Mouse (Mus musculus): ENCODE results near the gene Atf2. TPM values are rescaled to one million over a fixed set of nuclear protein-coding genes. Genes with fewer than 3 reads are reported as not detected.
A peak's percentile ranks its signal among the peaks of the same experiment; 100 is the strongest.

Atf2 gene
- 17.1 and 22.0 TPM in 2 replicates for polyA plus RNA-seq (2012; rRNA removed)

DNA sequence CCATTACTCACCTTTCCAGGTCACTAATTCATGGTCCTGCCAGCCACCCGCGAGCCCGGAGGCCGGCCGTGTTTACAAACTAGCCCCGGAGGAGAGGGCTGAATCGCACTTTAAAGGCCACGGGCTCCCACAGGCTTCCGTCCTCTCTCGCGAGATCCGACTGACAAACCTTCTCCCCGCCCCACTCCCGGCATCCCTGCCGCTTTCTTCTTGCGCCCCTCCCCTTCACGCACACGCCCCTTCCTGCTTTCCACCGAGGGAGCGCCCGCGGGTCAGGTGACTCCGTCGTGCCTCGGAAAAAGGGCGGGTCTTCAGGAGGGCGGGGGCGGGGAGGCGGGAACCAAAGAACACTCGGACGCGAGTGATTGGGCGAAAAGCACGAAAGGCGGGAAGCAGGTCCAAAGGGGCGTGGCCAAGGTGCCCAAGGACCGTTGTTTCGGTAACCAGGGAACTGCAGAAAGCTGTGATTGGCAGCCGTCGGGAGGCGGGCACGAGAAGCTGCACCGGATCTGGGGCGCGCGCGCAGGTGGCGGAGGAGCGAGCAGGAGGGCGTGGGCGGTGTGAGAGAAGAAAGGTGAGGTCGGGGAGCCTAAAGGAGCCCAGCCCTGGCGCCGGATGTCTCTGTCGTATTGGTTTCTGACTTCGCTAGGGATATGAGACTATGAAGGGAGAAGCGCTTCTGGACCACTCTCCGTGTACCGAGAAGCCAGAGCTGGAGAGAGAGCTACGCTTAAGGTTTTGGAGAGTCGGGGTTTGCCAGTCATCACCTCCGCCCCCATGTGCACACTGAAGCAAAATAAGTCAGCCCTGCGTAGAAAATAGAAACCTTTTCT lies at the start of gene Atf2:
Gene Atf2, minus strand, starts transcription at position 176 of the 833 bp plus-strand sequence.
- Histone ChIP-seq H3K27me3 (replicated peaks; ENCODE audit: control insufficient read depth, insufficient read depth, low read length) (no peaks in the 10 kb centered on the region), H3K4me1 (ENCODE audit: control insufficient read depth, insufficient read depth, low read length) (no peaks in the 10 kb centered on the region; the same call in 1 of the 2 replicates), H3K36me3 (ENCODE audit: control insufficient read depth, insufficient read depth, low read length) (no peaks in the 10 kb centered on the region), H3K27ac (ENCODE audit: insufficient read depth, low read depth, low read length) (peak within 1 kb of the TSS; percentile 88), H3K4me3 (ENCODE audit: insufficient read depth, low read depth, low read length) (peak within 1 kb of the TSS; percentile 98)
- peak; percentile 76 for TF ChIP-seq POLR2A (IDR thresholded peaks at IDR 0.05; ENCODE audit: low read depth, low read length)
- no peak for TF ChIP-seq CTCF (conservative IDR thresholded peaks at IDR 0.05; ENCODE audit: insufficient read depth, insufficient read length, low read depth, low read length)
- peak; percentile 100 for DNase-seq
- WGBS: under 1% methylated on average over 63 of the region's 63 CpGs

DNA sequence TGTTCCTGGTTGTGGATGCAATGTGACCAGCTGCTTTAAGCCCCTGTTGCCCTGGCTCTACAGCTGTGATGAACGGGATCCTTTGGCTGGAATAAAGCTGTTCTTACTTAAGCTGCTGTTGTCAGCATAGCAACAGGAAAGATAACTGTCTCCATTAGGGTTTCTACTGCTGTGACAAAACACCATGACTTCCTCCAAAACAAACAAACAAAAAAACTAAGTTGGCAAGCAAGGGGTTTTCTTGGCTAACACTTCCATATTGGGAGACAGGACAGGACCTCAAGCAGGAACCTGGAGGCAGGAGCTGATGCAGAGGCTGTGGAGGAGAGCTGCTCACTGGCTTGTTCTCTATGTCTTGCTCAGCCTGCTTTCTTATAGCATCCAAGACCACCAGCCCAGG lies 48.8 kb upstream of the Atf2 start:
- H3K36me3 ChIP-seq (ENCODE audit: control insufficient read depth, insufficient read depth, low read length): no peaks in the 10 kb centered on the region
- TF ChIP-seq POLR2A (IDR thresholded peaks at IDR 0.05; ENCODE audit: low read depth, low read length) (no peak), CTCF (conservative IDR thresholded peaks at IDR 0.05; ENCODE audit: insufficient read depth, insufficient read length, low read depth, low read length) (no peak)
- H3K4me1 ChIP-seq (ENCODE audit: control insufficient read depth, insufficient read depth, low read length): no peaks in the 10 kb centered on the region; the same call in 1 of the 2 replicates
- H3K4me3 ChIP-seq (ENCODE audit: insufficient read depth, low read depth, low read length): no peak overlapping the region
- no peaks in the 10 kb centered on the region for H3K27me3 ChIP-seq (replicated peaks; ENCODE audit: control insufficient read depth, insufficient read depth, low read length)
- WGBS: 69% methylated on average over 1 of the region's 1 CpGs
- no peak for DNase-seq
- no peak overlapping the region for H3K27ac ChIP-seq (ENCODE audit: insufficient read depth, low read depth, low read length)

- WGBS: 93% methylated on average over 7 of the region's 7 CpGs
- H3K27ac ChIP-seq (ENCODE audit: insufficient read depth, low read depth, low read length): no peak overlapping the region
- no peak for DNase-seq
- H3K36me3 ChIP-seq (ENCODE audit: control insufficient read depth, insufficient read depth, low read length): no peaks in the 10 kb centered on the region
- H3K27me3 ChIP-seq (replicated peaks; ENCODE audit: control insufficient read depth, insufficient read depth, low read length): no peaks in the 10 kb centered on the region
- no peaks in the 10 kb centered on the region; the same call in 1 of the 2 replicates for H3K4me1 ChIP-seq (ENCODE audit: control insufficient read depth, insufficient read depth, low read length)
- TF ChIP-seq CTCF (conservative IDR thresholded peaks at IDR 0.05; ENCODE audit: insufficient read depth, insufficient read length, low read depth, low read length) (no peak), POLR2A (IDR thresholded peaks at IDR 0.05; ENCODE audit: low read depth, low read length) (no peak)
- H3K4me3 ChIP-seq (ENCODE audit: insufficient read depth, low read depth, low read length): no peak overlapping the region
These were observed 48.0 kb upstream of the Atf2 start for GRCm38 (mm10) chr2:73940471-73940870.

- 68% methylated on average over 2 of the region's 2 CpGs for WGBS
- Histone ChIP-seq H3K27me3 (replicated peaks; ENCODE audit: control insufficient read depth, insufficient read depth, low read length) (no peaks in the 10 kb centered on the region), H3K4me1 (ENCODE audit: control insufficient read depth, insufficient read depth, low read length) (no peaks in the 10 kb centered on the region; the same call in 1 of the 2 replicates), H3K27ac (ENCODE audit: insufficient read depth, low read depth, low read length) (peak overlapping the region; percentile 65), H3K36me3 (ENCODE audit: control insufficient read depth, insufficient read depth, low read length) (no peaks in the 10 kb centered on the region), H3K4me3 (ENCODE audit: insufficient read depth, low read depth, low read length) (no peak overlapping the region)
- TF ChIP-seq POLR2A (IDR thresholded peaks at IDR 0.05; ENCODE audit: low read depth, low read length) (no peak), CTCF (conservative IDR thresholded peaks at IDR 0.05; ENCODE audit: insufficient read depth, insufficient read length, low read depth, low read length) (no peak)
- peak; percentile 85 for DNase-seq
These were observed 46.5 kb upstream of the Atf2 start for GRCm38 (mm10) chr2:73938896-73939295.

- H3K27ac ChIP-seq (ENCODE audit: insufficient read depth, low read depth, low read length): no peak overlapping the region
- H3K27me3 ChIP-seq (replicated peaks; ENCODE audit: control insufficient read depth, insufficient read depth, low read length): no peaks in the 10 kb centered on the region
- no peaks in the 10 kb centered on the region; the same call in 1 of the 2 replicates for H3K4me1 ChIP-seq (ENCODE audit: control insufficient read depth, insufficient read depth, low read length)
- DNase-seq: no peak
- no peak for TF ChIP-seq POLR2A (IDR thresholded peaks at IDR 0.05; ENCODE audit: low read depth, low read length)
- no peak for TF ChIP-seq CTCF (conservative IDR thresholded peaks at IDR 0.05; ENCODE audit: insufficient read depth, insufficient read length, low read depth, low read length)
- no peaks in the 10 kb centered on the region for H3K36me3 ChIP-seq (ENCODE audit: control insufficient read depth, insufficient read depth, low read length)
- WGBS: 82% methylated on average over 8 of the region's 8 CpGs
- no peak overlapping the region for H3K4me3 ChIP-seq (ENCODE audit: insufficient read depth, low read depth, low read length)
These were observed 40.4 kb upstream of the Atf2 start for GRCm38 (mm10) chr2:73932676-73933313.

GRCm38 (mm10) chr2:73927711-73928110 lies 35.3 kb upstream of the Atf2 start:
- Histone ChIP-seq H3K4me1 (ENCODE audit: control insufficient read depth, insufficient read depth, low read length) (no peaks in the 10 kb centered on the region), H3K36me3 (ENCODE audit: control insufficient read depth, insufficient read depth, low read length) (no peaks in the 10 kb centered on the region), H3K27me3 (replicated peaks; ENCODE audit: control insufficient read depth, insufficient read depth, low read length) (no peaks in the 10 kb centered on the region), H3K4me3 (ENCODE audit: insufficient read depth, low read depth, low read length) (no peak overlapping the region), H3K27ac (ENCODE audit: insufficient read depth, low read depth, low read length) (no peak overlapping the region)
- TF ChIP-seq POLR2A (IDR thresholded peaks at IDR 0.05; ENCODE audit: low read depth, low read length) (no peak), CTCF (conservative IDR thresholded peaks at IDR 0.05; ENCODE audit: insufficient read depth, insufficient read length, low read depth, low read length) (no peak)
- no peak for DNase-seq

GRCm38 (mm10) chr2:73925539-73925938 lies 33.1 kb upstream of the Atf2 start:
- no peak for TF ChIP-seq POLR2A (IDR thresholded peaks at IDR 0.05; ENCODE audit: low read depth, low read length)
- TF ChIP-seq CTCF (conservative IDR thresholded peaks at IDR 0.05; ENCODE audit: insufficient read depth, insufficient read length, low read depth, low read length): no peak
- no peak overlapping the region for H3K4me3 ChIP-seq (ENCODE audit: insufficient read depth, low read depth, low read length)
- 62% methylated on average over 3 of the region's 3 CpGs for WGBS
- no peak for DNase-seq
- no peaks in the 10 kb centered on the region for H3K36me3 ChIP-seq (ENCODE audit: control insufficient read depth, insufficient read depth, low read length)
- H3K27me3 ChIP-seq (replicated peaks; ENCODE audit: control insufficient read depth, insufficient read depth, low read length): no peaks in the 10 kb centered on the region
- H3K4me1 ChIP-seq (ENCODE audit: control insufficient read depth, insufficient read depth, low read length): no peaks in the 10 kb centered on the region
- no peak overlapping the region for H3K27ac ChIP-seq (ENCODE audit: insufficient read depth, low read depth, low read length)

All from kidney, adult 2 months (tissue).